Mouse (Mus musculus) hindbrain, embryonic 16.5 days (tissue): ENCODE measurements at regions not wholly inside any gene's neighbourhood (a gene's known extent, or its start where the extent isn't known, plus 50 kb on each side); places are given as distances from the start of the nearest gene placed in this dataset.

Experiments used
- ATAC-seq: fragments of 200-750 bp; cut with Nextera tagmentation; 2 replicates; pipeline ENCODE4 v1.8.0; 2017; ENCODE audit warnings: moderate TSS enrichment, moderate library complexity
- H3K27ac ChIP-seq: fragments of 300-500 bp; sonication (generic); 2 replicates; pipeline ENCODE4 v1.5.1; 2014; ENCODE audit warnings: low read depth, mild to moderate bottlenecking, control low read depth, low read length, moderate library complexity
- H3K27me3 ChIP-seq: fragments of 300-500 bp; sonication (generic); replicated peaks from 2 replicates; pipeline ENCODE4 v1.6.1; 2014; ENCODE audit warnings: low read length; ENCODE audit not compliant: control insufficient read depth, insufficient read depth
- H3K36me3 ChIP-seq: fragments of 300-500 bp; sonication (generic); 2 replicates; pipeline ENCODE4 v1.6.1; 2014; ENCODE audit warnings: mild to moderate bottlenecking, low read length, moderate library complexity, mixed read lengths; ENCODE audit not compliant: control insufficient read depth, insufficient read depth
- H3K4me1 ChIP-seq: fragments of 300-500 bp; sonication (generic); 2 replicates; pipeline ENCODE4 v1.6.1; 2014; ENCODE audit warnings: low read depth, low read length; ENCODE audit not compliant: control insufficient read depth, insufficient read depth
- H3K4me2 ChIP-seq: fragments of 300-500 bp; sonication (generic); 2 replicates; pipeline ENCODE4 v1.6.1; 2014; ENCODE audit warnings: mild to moderate bottlenecking, low read length, control low read depth, moderate library complexity
- H3K4me3 ChIP-seq: fragments of 300-500 bp; sonication (generic); 2 replicates; pipeline ENCODE4 v1.5.1; 2014; ENCODE audit warnings: mild to moderate bottlenecking, low read length, control low read depth, moderate library complexity
- H3K9ac ChIP-seq: fragments of 300-500 bp; sonication (generic); 2 replicates; pipeline ENCODE4 v1.6.1; 2014; ENCODE audit warnings: low read depth, mild to moderate bottlenecking, control low read depth, low read length, moderate library complexity
- H3K9me3 ChIP-seq: fragments of 300-500 bp; sonication (generic); 2 replicates; pipeline ENCODE4 v1.6.1; 2014; ENCODE audit warnings: mild to moderate bottlenecking, low read length, moderate library complexity; ENCODE audit not compliant: control insufficient read depth
- WGBS: fragments of 180-500 bp; shearing (Covaris S2); extraction: QIAGEN DNeasy Blood & Tissue Kit; methylation state at CpG from one replicate; pipeline ENCODE4 v1.1.7; 2014; 5-methylcytosine and 5-hydroxymethylcytosine counted together

- Histone ChIP-seq H3K4me3 (no peak overlapping the region), H3K9ac (no peak overlapping the region), H3K36me3 (no peaks in the 10 kb centered on the region), H3K4me1 (no peaks in the 10 kb centered on the region), H3K27ac (no peak overlapping the region), H3K9me3 (no peaks in the 10 kb centered on the region), H3K27me3 (no peaks in the 10 kb centered on the region), H3K4me2 (no peak overlapping the region)
- ATAC-seq = peak; percentile 82; the same call in 1 of the 2 replicates
- 66% methylated on average over 9 of the region's 9 CpGs for WGBS
These were observed 88.8 kb upstream of the Arg1 start for GRCm38 (mm10) chr10:25016110-25016509.

GRCm38 (mm10) chr10:25012129-25012528 lies 84.8 kb upstream of the Arg1 start:
- H3K27me3 ChIP-seq = no peaks in the 10 kb centered on the region
- no peak for ATAC-seq
- H3K36me3 ChIP-seq = no peaks in the 10 kb centered on the region
- no peaks in the 10 kb centered on the region for H3K4me1 ChIP-seq
- no peak overlapping the region for H3K4me2 ChIP-seq
- H3K9ac ChIP-seq = no peak overlapping the region
- no peak overlapping the region for H3K4me3 ChIP-seq
- H3K9me3 ChIP-seq = no peaks in the 10 kb centered on the region
- H3K27ac ChIP-seq = no peak overlapping the region

GRCm38 (mm10) chr10:25001299-25001698 lies 74.0 kb upstream of the Arg1 start:
- Histone ChIP-seq H3K4me3 (no peak overlapping the region), H3K9ac (no peak overlapping the region), H3K9me3 (no peaks in the 10 kb centered on the region), H3K4me1 (no peaks in the 10 kb centered on the region), H3K27me3 (no peaks in the 10 kb centered on the region), H3K36me3 (no peaks in the 10 kb centered on the region), H3K4me2 (no peak overlapping the region), H3K27ac (no peak overlapping the region)
- ATAC-seq = no peak
- 79% methylated on average over 8 of the region's 8 CpGs for WGBS

GRCm38 (mm10) chr10:25000231-25001222 lies 73.2 kb upstream of the Arg1 start:
- Histone ChIP-seq H3K4me1 (no peaks in the 10 kb centered on the region), H3K4me3 (no peak overlapping the region), H3K27ac (no peak overlapping the region), H3K27me3 (no peaks in the 10 kb centered on the region), H3K4me2 (no peak overlapping the region), H3K9me3 (no peaks in the 10 kb centered on the region), H3K36me3 (no peaks in the 10 kb centered on the region), H3K9ac (no peak overlapping the region)
- ATAC-seq = no peak
- WGBS = 80% methylated on average over 20 of the region's 20 CpGs

- no peaks in the 10 kb centered on the region for H3K4me1 ChIP-seq
- H3K9ac ChIP-seq = no peak overlapping the region
- no peaks in the 10 kb centered on the region for H3K9me3 ChIP-seq
- no peaks in the 10 kb centered on the region for H3K27me3 ChIP-seq
- no peak for ATAC-seq
- H3K4me2 ChIP-seq = no peak overlapping the region
- no peak overlapping the region for H3K27ac ChIP-seq
- no peaks in the 10 kb centered on the region for H3K36me3 ChIP-seq
- H3K4me3 ChIP-seq = no peak overlapping the region
- WGBS = 79% methylated on average over 5 of the region's 5 CpGs
These were observed 72.5 kb upstream of the Arg1 start for GRCm38 (mm10) chr10:24999807-25000206.

GRCm38 (mm10) chr10:24997661-24998060 lies 70.4 kb upstream of the Arg1 start:
- Histone ChIP-seq H3K9ac (no peak overlapping the region), H3K36me3 (no peaks in the 10 kb centered on the region), H3K9me3 (no peaks in the 10 kb centered on the region), H3K27ac (no peak overlapping the region), H3K27me3 (no peaks in the 10 kb centered on the region), H3K4me3 (no peak overlapping the region), H3K4me2 (no peak overlapping the region), H3K4me1 (no peaks in the 10 kb centered on the region)
- ATAC-seq = no peak
- 60% methylated on average over 3 of the region's 3 CpGs for WGBS

- Histone ChIP-seq H3K36me3 (no peaks in the 10 kb centered on the region), H3K9me3 (no peaks in the 10 kb centered on the region), H3K27ac (no peak overlapping the region), H3K9ac (no peak overlapping the region), H3K4me2 (no peak overlapping the region), H3K4me3 (no peak overlapping the region), H3K27me3 (no peaks in the 10 kb centered on the region), H3K4me1 (no peaks in the 10 kb centered on the region)
- WGBS = 94% methylated on average over 2 of the region's 2 CpGs
- no peak for ATAC-seq
These were observed 68.5 kb upstream of the Arg1 start for GRCm38 (mm10) chr10:24995751-24996150.

- no peaks in the 10 kb centered on the region for H3K36me3 ChIP-seq
These were observed 62.8 kb upstream of the Arg1 start for GRCm38 (mm10) chr10:24989965-24990653.

GRCm38 (mm10) chr10:24984801-24985200 lies 57.5 kb upstream of the Arg1 start:
- 91% methylated on average over 4 of the region's 4 CpGs for WGBS
- no peak for ATAC-seq
- Histone ChIP-seq H3K27me3 (no peaks in the 10 kb centered on the region), H3K4me3 (no peak overlapping the region), H3K36me3 (no peaks in the 10 kb centered on the region), H3K4me2 (no peak overlapping the region), H3K9me3 (peaks cover 2% of the 10 kb centered on the region; the same call in 1 of the 2 replicates), H3K9ac (no peak overlapping the region), H3K4me1 (no peaks in the 10 kb centered on the region), H3K27ac (no peak overlapping the region)

More at GRCm38 (mm10) chr10:24989965-24990653, 62.8 kb upstream of the Arg1 start:
- no peaks in the 10 kb centered on the region for H3K27me3 ChIP-seq
- no peak overlapping the region for H3K4me3 ChIP-seq
- no peak overlapping the region for H3K4me2 ChIP-seq
- ATAC-seq = no peak
- WGBS = 91% methylated on average over 2 of the region's 2 CpGs
- H3K27ac ChIP-seq = no peak overlapping the region
- no peaks in the 10 kb centered on the region for H3K9me3 ChIP-seq
- no peak overlapping the region for H3K9ac ChIP-seq
- H3K4me1 ChIP-seq = no peaks in the 10 kb centered on the region
